Mouse (Mus musculus) stomach, embryonic 14.5 days (tissue): ENCODE data around the gene Amot. TPM values are rescaled to one million over a fixed set of nuclear protein-coding genes. Genes with fewer than 3 reads are reported as not detected.
A peak's percentile ranks its signal among the peaks of the same experiment; 100 is the strongest.

Experiments
- ATAC-seq: fragments of 200-750 bp; cut with Nextera tagmentation; 2 replicates; pipeline ENCODE4 v1.8.0; 2017; ENCODE audit warnings: low read depth, moderate TSS enrichment; ENCODE audit not compliant: insufficient number of reproducible peaks, insufficient read depth, low FRiP score
- H3K27ac ChIP-seq: fragments of 300-500 bp; sonication (generic); 2 replicates; pipeline ENCODE4 v1.5.1; 2014; ENCODE audit warnings: mild to moderate bottlenecking, low read length, moderate library complexity, mixed read lengths
- H3K27me3 ChIP-seq: fragments of 300-500 bp; sonication (generic); 2 replicates; pipeline ENCODE4 v1.6.1; 2014; ENCODE audit warnings: low read length, control low read depth, mixed read lengths; ENCODE audit not compliant: control insufficient read depth, insufficient read depth
- H3K36me3 ChIP-seq: fragments of 300-500 bp; sonication (generic); 2 replicates; pipeline ENCODE4 v1.6.1; 2014; ENCODE audit warnings: mild to moderate bottlenecking, control low read depth, low read length, moderate library complexity, mixed read lengths; ENCODE audit not compliant: control insufficient read depth, insufficient read depth
- H3K4me1 ChIP-seq: fragments of 300-500 bp; sonication (generic); 2 replicates; pipeline ENCODE4 v1.6.1; 2014; ENCODE audit warnings: low read length, control low read depth, mixed read lengths; ENCODE audit not compliant: control insufficient read depth, insufficient read depth
- H3K4me2 ChIP-seq: fragments of 300-500 bp; sonication (generic); replicated peaks from 2 replicates; pipeline ENCODE4 v1.6.1; 2014; ENCODE audit warnings: low read depth, low read length, control low read depth
- H3K4me3 ChIP-seq: fragments of 300-500 bp; sonication (generic); 2 replicates; pipeline ENCODE4 v1.5.1; 2014; ENCODE audit warnings: low read depth, low read length, control low read depth
- H3K9ac ChIP-seq: fragments of 300-500 bp; sonication (generic); replicated peaks from 2 replicates; pipeline ENCODE4 v1.6.1; 2014; ENCODE audit warnings: low read depth, mild to moderate bottlenecking, control low read depth, low read length, moderate library complexity, mixed read lengths
- H3K9me3 ChIP-seq: fragments of 300-500 bp; sonication (generic); 2 replicates; pipeline ENCODE4 v1.6.1; 2016; ENCODE audit warnings: low read depth, low read length, control low read depth; ENCODE audit not compliant: control insufficient read depth
- WGBS: fragments of 180-500 bp; shearing (Covaris S2); extraction: QIAGEN DNeasy Blood & Tissue Kit; methylation state at CpG from one replicate; pipeline ENCODE4 v1.1.7; 2014; 5-methylcytosine and 5-hydroxymethylcytosine counted together
- polyA plus RNA-seq: library from polyadenylated mRNA; unstranded; fragments of >200 nt; fragmentation: Nextera tagmentation; extraction: Ambion mirVana; gene quantifications from 2 replicates; pipeline ENCODE4 v1.2.1, GENCODE M21; 2014

Amot gene
- polyA plus RNA-seq, 1 experiment from 2014 or later, result 17.6 TPM

- no peak for ATAC-seq
- Histone ChIP-seq H3K27me3 (no peaks in the 10 kb centered on the region), H3K4me2 (no peak overlapping the region), H3K9ac (no peak overlapping the region), H3K4me3 (no peak overlapping the region), H3K4me1 (no peaks in the 10 kb centered on the region), H3K9me3 (no peaks in the 10 kb centered on the region), H3K27ac (no peak overlapping the region), H3K36me3 (no peaks in the 10 kb centered on the region)
- WGBS, result 73% methylated on average over 1 of the region's 1 CpGs
Measured at GRCm38 (mm10) chrX:145428811-145429210, 76.2 kb downstream of the Amot start.

- H3K27ac ChIP-seq, result no peak overlapping the region
- 65% methylated on average over 2 of the region's 2 CpGs for WGBS
- ATAC-seq, result no peak
Measured at GRCm38 (mm10) chrX:145424026-145424425, 81.0 kb downstream of the Amot start.

DNA sequence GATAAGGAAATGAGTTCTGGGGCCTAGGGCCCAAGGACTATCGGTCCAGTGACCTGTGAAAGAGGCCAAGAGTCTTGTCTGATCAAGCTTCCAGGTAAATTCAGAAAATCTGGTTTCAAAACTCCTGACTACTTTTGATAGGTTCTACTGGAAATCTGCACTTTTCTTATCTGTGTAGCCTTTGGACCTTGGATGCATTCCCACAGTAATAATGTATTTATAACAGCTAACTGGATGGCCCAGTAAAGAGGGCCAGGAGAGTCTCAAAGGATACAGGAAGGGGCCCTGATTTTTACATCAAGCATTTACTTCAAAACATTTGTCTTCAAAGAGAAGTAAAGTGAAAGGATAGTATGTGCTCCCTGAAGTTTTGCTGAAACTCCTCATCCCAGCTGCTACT lies 90.7 kb downstream of the Amot start:
- WGBS, result 76% methylated on average over 1 of the region's 1 CpGs
- no peaks in the 10 kb centered on the region for H3K4me1 ChIP-seq
- ATAC-seq, result no peak
- H3K9me3 ChIP-seq, result no peaks in the 10 kb centered on the region
- H3K27ac ChIP-seq, result no peak overlapping the region
- no peak overlapping the region for H3K4me3 ChIP-seq
- no peak overlapping the region for H3K4me2 ChIP-seq
- no peaks in the 10 kb centered on the region for H3K36me3 ChIP-seq
- H3K9ac ChIP-seq, result no peak overlapping the region
- no peaks in the 10 kb centered on the region for H3K27me3 ChIP-seq

More at GRCm38 (mm10) chrX:145424026-145424425, 81.0 kb downstream of the Amot start:
- Histone ChIP-seq H3K27me3 (no peaks in the 10 kb centered on the region), H3K4me3 (no peak overlapping the region), H3K9me3 (no peaks in the 10 kb centered on the region), H3K4me2 (no peak overlapping the region), H3K36me3 (no peaks in the 10 kb centered on the region), H3K4me1 (no peaks in the 10 kb centered on the region), H3K9ac (no peak overlapping the region)

GRCm38 (mm10) chrX:145411425-145411824 lies 93.6 kb downstream of the Amot start:
- Histone ChIP-seq H3K4me3 (no peak overlapping the region), H3K4me2 (no peak overlapping the region), H3K27me3 (no peaks in the 10 kb centered on the region), H3K36me3 (no peaks in the 10 kb centered on the region), H3K9me3 (no peaks in the 10 kb centered on the region), H3K27ac (no peak overlapping the region), H3K4me1 (no peaks in the 10 kb centered on the region), H3K9ac (no peak overlapping the region)
- ATAC-seq, result no peak
- 53% methylated on average over 6 of the region's 6 CpGs for WGBS

GRCm38 (mm10) chrX:145406052-145406451 lies 98.9 kb downstream of the Amot start:
- no peak overlapping the region for H3K4me2 ChIP-seq
- no peaks in the 10 kb centered on the region for H3K4me1 ChIP-seq
- H3K9ac ChIP-seq, result no peak overlapping the region
- no peaks in the 10 kb centered on the region for H3K27me3 ChIP-seq
- H3K36me3 ChIP-seq, result no peaks in the 10 kb centered on the region
- ATAC-seq, result no peak
- 59% methylated on average over 4 of the region's 4 CpGs for WGBS
- H3K9me3 ChIP-seq, result no peaks in the 10 kb centered on the region
- no peak overlapping the region for H3K4me3 ChIP-seq
- H3K27ac ChIP-seq, result no peak overlapping the region

GRCm38 (mm10) chrX:145401926-145402325 lies 103.1 kb downstream of the Amot start:
- Histone ChIP-seq H3K4me2 (no peak overlapping the region), H3K27ac (no peak overlapping the region), H3K36me3 (no peaks in the 10 kb centered on the region), H3K9me3 (no peaks in the 10 kb centered on the region), H3K4me1 (no peaks in the 10 kb centered on the region), H3K27me3 (no peaks in the 10 kb centered on the region), H3K4me3 (no peak overlapping the region), H3K9ac (no peak overlapping the region)
- 50% methylated on average over 3 of the region's 3 CpGs for WGBS
- ATAC-seq, result peak; percentile 53; the same call in 1 of the 2 replicates

DNA sequence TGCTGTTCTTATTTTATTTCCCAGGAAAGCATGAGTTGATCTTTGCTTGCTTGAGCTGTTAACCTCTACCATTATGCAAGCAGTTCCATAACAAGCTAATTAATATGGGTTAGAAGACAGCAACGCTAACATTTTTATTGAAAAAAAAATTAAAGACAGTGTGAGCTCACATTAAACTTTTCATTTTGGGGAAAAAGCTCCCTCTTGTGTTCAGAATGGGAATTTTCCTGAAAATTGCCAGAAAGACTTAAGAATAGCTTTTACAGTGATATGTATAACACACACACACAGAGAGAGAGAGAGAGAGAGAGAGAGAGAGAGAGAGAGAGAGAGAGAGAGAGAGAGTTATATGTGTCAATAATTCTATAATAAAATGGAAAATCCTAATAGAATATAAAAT lies 105.7 kb downstream of the Amot start:
- Histone ChIP-seq H3K27me3 (no peaks in the 10 kb centered on the region), H3K9ac (no peak overlapping the region), H3K36me3 (no peaks in the 10 kb centered on the region), H3K4me1 (no peaks in the 10 kb centered on the region), H3K4me2 (no peak overlapping the region), H3K9me3 (no peaks in the 10 kb centered on the region), H3K4me3 (no peak overlapping the region), H3K27ac (no peak overlapping the region)
- WGBS, result 26% methylated on average over 1 of the region's 1 CpGs
- ATAC-seq, result no peak

Other genes with a start within 250 kb of the Amot start
- 2.1 and 3.1 TPM in 2 replicates for gene Lhfpl1, start 156.1 kb downstream of the Amot start, polyA plus RNA-seq